Mouse (Mus musculus) kidney, postnatal 25 days (tissue): ENCODE results near the gene Mgrn1.

Experiments used
- DNase-seq, 2 experiments: peaks; one replicate each; pipeline ENCODE4 v3.0.0; 2021; ENCODE audit warnings: mixed read lengths in 2 of 2

The Mgrn1 gene

DNA sequence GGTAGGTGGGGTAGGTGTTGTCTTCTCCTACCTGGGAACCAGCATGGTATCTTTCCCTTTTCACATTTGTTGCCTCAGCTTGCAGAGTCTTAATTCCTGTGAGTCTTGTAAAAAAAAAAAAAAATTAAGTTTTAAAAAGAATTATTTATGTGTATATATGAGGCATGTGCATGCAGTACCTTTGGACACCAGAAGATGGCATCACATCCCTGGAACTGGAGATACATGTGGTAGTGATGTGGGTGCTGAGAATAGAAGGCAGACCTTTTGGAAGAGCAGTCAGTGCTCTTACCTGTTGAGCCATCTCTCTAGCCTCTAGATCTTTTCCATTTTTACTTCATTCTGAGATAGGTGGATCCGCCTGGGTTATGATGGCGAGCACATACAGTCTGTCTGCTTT lies 23.7 kb downstream of the Mgrn1 start:
- DNase-seq = peak in 1 of 2 experiments; percentile 58

DNA sequence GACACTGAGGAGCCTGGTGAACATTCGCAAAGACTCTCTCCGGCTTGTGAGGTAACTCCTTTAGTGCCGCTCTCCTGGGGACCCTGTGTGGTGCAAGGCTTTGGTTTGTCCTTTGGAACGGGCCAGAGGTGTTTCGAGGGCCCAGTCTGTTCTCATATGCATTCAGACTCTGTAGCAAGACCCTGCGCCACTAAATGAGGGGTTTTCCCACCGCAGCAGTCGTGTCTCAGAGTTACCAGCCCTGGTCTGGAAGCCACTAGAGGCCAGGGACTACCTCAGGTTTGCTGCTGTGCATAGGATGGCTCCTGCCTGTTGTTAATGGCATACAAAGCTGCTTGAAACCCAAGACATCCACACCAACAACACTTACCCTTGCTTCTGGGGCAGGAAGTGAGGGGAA lies 24.7 kb downstream of the Mgrn1 start:
- no peak for DNase-seq

DNA sequence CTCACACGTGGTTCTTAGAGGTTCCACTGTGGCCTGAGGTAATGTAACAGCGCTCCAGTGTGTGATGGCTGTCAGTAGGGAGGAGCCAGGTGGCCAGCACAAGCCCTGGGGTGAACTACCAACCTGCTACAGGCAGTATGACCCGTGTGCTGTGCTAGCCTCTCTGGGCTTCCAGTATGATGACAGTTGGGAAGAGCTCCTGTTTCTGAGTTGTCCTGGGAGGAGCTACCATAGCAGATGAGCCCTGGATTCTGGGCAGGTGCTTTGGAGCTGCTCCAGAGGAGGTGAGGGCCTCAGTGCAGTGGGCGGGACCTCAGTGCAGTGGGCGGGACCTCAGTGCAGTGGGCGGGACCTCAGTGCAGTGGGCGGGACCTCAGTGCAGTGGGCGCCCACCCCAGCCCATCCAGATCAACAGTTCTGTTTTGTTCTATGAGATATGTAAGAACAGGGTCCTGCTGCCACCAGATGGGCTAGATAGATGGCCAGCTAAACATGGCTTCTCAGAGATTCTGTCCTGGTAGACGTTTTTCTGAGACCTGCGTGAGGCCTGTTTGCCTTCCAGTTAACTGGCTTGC lies 26.1 kb downstream of the Mgrn1 start:
- peak in 1 of 2 experiments; percentile 58 for DNase-seq

DNA sequence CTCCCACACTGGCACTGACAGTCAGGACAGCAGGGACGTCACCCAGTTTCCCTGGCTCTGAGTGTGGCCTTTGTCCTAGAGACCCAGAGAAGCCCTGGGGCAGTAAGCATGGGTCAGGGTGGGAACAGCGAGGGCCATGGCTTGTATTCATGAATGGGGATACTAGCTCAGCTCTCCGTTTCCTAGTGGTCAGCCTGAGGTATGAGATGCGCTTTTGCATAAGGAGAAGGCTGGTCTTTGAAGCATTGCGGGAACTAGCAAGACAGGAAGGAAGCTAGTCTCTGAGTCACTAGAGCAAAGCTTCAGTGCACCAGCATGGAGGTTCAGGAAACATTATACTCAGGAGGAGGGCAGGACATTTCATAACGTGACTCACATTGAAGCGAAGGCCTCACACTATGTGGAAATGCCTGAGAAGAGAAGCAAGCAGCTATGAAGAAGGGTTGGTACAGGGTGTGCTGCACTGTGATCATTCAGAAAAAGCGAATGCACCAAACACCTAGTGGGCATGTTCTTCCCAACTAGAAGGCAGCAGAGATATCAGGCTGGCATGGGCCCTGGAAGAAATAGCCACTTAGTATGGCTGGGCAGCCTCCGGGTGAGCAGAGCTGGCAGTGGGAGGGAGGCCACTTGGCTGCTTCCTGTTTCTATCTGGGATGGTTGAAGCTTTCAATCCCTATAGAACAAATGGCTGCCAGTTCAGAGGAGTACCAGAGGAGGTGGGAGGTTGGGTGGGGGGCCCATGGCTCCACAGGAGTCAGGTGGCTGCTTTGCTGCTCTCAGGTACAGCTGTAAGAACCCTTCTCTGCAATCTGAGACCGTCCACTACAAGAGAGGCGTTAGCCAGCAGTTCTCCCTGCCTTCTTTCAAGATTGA lies 27.1 kb downstream of the Mgrn1 start:
- no peak for DNase-seq

DNA sequence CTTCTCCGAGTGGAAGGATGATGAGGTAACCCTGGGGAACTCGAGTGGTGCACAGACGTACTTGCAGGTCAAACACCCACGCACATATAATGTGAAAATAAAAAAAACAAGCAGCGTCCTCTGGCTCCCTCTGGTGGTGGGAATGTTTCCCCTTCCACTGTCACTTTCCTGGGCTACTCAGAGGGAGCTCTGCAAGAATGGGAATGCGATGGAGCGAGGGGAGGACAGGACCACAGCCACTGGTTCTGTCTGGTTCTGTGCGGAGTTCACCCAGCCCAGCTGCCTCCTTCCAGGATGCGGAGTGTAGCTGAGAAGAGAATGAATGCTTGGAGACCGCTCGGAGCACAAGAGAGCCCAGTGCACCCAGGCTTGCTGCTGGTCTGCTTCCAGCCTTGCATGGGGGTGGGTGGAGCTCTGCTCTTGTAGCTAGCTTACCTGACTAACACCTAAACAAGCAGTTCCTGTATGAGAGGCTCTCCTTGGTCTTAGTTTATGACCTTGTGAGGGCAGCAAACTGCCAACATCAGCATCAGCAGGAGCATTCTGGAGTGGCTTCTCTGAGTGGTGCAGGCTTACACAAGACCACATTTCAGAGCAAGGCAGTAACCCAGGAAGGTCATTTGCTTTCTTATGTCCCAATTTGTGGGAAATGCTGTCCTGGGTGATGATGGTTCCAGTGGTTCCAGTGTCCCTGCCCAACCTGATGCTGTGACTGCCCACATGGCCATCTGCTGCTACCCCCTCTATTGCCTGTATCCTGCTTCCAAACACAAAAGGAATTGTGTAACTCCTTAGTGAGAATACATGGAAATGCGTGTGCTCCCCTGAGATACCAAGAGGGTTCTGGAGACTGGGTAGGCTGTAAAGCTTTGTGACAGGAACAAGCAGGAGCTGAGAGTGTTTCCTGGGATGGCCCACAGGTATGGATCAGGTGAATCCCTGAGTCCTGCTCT lies 28.0 kb downstream of the Mgrn1 start:
- DNase-seq = peak; percentile 85 to 95

DNA sequence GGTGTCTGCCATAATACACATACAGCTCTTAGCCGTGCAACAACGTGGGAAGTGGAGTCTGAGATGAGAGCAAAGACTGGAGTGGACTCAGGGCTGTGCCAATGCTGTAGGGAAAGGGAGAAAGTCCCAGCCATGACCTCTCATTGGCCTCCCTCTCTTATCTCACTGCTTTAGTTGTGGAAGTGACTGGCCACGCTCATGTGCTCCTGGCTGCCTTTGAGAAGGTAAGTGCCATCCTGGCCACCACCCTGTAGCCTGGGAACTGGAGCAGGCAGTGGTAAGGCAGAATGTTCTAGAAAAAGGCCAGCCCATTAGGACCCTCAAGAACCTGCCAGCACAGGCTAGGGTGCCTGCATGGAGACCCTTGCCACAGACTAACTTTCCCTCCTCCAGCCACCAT lies 29.9 kb downstream of the Mgrn1 start:
- no peak for DNase-seq

DNA sequence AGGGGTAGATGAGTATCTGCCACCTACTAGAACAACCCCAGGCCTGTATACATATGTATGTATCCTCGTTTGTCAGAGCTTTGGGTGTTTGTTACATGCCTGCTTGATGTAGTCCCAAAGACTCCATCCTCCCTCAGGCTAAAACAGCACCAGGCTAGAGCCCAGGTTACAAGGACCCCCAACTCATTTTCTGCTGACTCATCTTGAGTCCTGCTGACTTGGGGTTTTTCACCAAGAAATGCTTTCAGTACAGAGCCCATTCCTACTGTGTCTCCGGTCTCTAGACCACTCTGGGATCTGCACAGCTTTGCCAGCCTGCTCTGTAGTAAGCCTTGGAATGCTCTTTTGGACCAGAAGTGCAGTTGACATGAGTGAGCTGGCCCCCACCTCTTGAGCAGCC lies 30.6 kb downstream of the Mgrn1 start:
- DNase-seq = no peak

DNA sequence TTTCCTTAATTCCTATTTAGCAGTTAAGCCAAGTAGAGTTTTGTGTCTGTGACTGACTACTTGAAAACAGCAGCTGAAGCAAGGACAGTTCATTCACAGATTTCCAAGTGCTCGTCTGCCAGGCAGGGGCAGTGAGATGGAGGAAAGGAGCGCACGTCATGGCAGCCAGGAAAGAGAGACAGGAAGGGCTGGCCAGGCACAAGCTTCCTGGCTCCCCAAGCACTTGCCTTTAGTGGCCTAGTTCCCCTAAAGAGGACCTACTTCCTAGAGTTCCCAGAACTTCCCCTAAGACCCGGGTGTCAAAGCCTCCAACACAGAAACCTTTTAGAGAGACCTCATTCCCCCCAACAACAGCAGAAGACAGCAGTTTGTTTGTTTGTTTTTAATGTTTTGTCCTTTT lies 34.5 kb downstream of the Mgrn1 start:
- no peak for DNase-seq

DNA sequence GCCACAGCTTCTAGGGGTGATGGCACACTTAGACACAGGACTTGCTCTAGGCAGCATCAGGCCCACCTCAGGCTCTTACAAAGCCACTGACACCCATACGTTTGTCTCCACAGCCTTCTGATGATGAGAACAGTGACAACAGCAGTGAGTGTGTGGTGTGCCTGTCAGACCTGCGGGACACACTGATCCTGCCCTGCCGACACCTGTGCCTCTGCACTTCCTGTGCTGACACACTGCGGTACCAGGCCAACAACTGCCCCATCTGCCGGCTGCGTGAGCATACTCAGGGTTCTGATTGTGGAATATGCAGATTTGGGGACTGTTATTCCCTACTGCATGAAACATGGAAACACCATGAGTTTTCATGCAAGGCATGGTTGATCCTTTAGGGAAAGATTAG lies 36.4 kb downstream of the Mgrn1 start:
- no peak for DNase-seq

DNA sequence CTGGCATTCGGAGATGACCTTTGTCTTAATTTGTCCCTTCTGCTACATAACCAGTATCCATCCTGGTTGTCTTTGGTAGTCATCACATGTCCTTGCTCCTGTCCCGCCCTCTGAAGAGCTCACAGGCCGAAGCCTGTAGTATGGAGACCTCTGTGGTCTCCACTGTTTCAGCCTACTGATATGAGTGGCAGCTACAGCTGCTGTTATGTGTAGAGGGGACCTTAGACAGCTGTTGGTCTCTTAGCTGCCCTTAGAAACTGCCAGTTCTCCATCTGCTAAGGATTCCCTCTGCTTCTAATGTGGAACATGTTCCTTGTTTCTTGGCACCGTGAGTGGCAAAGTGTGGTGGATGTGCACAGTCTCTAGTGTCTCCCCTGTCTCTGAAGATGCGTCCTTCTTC lies 37.9 kb downstream of the Mgrn1 start:
- no peak for DNase-seq

DNA sequence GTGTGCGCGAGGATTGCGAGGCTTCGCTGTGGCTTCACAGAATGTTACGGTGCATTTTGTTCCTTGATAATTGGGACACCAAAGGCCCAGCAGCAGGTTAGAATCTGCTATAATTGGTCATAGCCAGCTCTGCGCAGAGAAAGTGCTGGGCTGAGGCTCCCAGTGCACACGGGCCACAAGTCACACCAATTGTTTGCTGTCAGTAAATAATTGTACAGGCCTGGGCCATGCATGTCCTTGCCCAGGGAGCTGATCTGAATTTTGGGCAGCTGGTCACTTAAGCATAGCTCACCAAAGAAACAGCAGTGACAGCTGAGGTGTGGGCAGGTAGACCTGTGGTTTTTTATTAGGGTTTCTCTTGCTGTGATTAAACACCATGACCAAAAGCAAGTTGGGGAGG lies 41.9 kb downstream of the Mgrn1 start:
- no peak for DNase-seq

DNA sequence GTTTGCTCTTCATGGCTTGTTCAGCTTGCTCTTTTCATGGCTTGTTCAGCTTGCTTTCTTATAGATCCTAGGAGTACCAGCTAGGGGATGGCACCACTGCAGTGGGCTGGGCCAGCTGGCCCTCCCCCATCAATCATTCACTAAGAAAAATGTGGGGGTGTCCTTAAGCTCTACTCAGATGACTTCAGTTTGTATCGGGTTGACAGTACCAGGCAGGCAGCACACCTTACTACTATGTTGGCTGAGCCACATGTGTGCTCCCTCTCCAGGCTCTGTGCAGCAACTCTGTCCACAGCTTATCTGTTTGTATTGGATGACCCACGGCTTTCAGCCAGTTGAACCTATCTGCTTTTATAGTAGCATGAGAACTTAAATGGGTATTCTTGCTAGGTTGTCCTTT lies 42.4 kb downstream of the Mgrn1 start:
- DNase-seq = no peak

DNA sequence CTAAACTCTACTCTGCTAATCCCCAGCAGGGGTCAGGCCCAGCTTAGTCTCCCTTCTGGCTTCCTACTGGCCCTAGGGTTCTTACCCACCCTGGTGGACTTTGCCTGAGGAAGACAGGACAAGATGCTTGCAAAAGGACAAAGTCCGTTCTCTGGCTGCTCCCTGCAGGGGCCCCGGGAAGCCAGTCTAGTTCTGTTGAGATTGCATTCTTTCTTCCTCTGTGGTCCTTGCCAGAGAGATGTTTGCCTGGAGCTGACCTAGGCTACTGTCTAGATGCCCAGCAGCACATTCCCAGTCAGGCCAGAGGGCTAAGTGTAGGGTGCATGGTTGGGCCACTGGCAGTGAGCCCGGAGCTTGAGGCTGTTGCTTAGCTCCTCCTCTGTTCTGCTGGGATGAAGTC lies 46.4 kb downstream of the Mgrn1 start:
- DNase-seq = peak; percentile 89 to 93

DNA sequence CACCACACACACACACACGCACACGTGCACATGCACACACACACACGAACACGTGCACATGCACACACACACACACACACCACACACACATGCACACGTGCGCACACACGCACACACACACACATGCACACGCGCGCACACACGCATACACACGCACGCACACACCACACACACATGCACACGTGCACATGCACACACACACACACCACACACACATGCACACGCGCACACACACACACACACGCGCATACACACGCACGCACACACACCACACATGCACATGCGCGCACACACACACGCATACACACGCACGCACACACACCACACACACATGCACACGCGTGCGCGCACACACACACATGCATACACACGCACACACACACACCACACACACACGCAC lies 49.4 kb downstream of the Mgrn1 start:
- DNase-seq = no peak

DNA sequence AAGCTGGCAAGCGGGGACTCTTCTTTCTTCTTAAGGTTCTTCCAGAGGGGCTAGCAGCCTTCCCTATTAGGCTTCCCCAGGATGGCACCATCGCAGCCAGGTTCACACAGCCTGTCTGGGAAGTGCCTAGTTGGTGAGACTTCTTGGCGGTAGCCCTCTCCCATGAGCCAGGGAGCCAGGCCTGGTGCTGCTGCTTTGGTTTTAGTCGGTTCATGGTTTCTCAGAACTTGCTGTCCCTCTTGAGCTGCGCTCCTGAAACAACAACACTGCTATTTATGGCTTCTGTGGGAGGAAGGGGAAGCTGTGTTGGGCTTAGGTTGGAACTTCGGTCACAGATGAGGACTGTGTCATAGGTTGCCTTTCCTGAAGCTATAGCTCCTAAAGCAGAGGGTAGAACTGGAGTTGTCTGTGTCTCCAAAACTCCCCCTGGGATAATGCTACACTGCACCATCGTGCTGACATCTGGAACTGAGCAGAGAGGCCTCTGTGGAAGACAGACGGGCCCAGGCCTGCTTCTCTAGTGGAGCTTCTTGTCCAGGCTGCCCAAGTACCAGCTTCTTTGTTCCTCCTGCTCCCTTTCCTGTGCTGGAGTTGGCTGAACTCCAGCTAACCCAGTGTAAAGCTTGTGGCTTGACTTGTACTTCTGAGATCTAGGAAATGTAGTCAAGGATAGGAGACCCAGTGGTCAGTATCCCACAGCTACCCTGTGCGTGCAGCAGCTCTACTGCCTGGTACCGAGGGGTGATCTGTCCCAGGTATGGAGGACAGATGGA lies 50.1 kb downstream of the Mgrn1 start:
- no peak for DNase-seq

DNA sequence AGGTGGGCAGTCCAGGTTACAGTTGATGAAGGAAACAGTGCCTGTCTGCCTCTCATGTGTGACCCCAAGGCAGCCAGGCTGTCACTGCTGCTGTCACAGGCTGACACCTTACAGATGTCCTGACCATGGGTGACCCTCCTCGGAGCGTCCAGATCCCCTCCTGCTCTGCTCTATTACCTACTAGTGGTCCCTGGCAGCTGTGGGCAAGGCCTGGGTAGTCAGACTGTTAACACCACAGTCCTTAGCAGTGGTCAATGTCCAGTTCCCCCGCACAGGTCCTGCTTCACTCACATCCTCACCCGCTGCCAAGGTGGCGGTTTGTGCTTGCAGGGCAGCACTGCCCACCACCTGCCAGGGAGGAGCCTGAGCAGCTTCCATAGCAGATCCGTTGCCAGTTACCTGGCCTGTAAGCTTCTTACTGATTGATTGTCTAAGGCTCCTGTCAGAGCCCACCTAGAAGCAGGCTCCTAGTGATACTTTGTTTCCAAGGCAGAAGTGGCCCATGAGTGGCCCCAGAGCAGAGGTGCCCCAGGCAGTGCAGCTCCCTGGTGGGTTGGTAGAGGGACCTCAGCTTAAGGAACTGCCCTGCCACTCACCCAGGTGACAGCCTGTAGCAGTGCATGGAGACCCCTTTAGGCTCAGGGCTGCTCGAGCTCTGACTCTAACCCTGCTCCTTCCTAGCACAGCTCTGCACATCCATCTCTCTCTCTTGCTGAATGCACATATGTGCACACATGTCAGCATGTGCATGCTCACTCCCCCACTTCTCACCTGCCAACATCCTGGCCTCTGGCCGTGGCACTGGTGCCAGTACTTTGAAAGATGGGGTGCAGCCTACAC lies 51.5 kb downstream of the Mgrn1 start:
- DNase-seq = peak; percentile 47 to 78

DNA sequence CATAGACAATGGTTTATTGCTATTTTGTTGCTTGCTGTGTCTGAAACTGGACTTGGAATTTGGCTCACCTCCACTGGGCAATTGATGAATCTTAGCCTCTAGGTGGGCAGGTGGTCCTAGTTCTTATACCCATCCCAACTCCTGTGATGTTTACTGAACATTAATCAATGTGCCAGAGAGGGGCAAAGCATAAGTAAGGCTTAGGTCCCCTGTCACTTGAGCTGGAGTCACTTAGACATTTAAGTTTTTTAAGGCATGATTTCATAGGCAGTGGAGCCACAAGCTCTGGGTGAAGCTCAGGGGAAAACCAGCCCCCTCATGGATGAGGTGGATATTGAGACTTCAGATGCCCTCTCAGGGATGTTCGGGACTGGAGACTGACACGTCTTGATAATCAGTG lies 52.4 kb downstream of the Mgrn1 start, which contains the start of gene Nudt16l1:
Gene Nudt16l1 (plus strand): TSS at position 301 of the 400 bp plus-strand sequence.
- DNase-seq = no peak

DNA sequence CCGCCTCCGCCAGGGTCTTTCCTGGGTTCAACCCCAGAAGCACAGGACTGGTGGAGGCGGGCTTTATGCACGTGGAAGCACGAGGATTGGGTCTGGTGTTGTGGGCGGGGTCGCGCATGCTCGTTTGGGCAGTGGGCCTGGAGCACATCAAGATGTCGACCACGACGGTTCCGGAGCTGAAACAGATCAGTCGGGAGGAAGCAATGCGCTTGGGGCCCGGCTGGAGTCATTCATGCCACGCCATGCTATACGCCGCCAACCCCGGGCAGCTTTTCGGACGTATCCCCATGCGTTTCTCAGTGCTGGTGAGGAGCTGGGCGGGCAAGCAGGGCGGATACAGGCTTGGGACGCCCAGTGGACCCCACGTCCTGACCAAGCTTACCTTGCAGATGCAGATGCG lies 52.9 kb downstream of the Mgrn1 start:
- DNase-seq = peak; percentile 98

DNA sequence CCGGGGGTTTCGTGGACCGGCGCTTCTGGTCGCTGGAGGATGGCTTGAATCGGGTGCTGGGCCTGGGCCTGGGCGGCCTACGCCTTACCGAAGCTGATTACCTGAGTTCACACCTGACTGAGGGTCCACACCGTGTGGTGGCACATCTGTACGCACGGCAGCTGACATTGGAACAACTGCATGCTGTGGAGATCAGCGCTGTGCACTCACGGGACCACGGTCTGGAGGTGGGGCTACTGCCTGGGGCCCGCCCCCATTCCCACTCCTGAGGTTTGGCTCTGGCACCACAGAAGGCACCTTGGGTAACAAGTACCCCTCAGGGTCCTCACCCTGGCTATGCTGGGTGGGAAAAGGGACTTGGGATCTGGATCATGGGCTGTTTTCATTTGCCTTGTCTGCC lies 53.4 kb downstream of the Mgrn1 start:
- DNase-seq = peak; percentile 59 to 83

DNA sequence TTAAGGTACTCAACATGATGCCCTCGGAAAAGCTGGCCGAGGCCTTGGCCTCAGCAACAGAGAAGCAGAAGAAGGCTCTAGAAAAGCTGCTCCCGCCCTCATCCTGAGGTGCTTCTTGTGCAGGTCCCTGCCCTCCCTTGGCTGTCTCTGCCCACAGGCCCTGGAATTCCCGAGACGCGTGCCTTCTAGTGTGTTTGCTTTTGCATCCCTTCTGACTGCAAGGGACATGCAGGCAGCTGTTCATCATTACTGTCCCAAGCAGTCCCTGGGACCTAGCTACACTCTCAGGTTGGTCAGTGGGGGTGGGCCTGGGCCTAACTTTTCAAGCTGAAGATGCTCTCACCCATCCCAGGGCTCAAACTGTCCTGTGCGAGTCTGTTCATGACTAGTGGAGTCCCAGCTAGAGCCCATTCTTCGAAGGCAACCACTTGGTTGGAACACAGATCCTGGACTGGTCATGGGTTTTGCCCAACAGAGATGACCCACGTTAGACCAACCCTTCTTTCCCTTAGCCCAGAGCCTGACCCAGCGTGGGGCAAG lies 54.3 kb downstream of the Mgrn1 start:
- DNase-seq = no peak

DNA sequence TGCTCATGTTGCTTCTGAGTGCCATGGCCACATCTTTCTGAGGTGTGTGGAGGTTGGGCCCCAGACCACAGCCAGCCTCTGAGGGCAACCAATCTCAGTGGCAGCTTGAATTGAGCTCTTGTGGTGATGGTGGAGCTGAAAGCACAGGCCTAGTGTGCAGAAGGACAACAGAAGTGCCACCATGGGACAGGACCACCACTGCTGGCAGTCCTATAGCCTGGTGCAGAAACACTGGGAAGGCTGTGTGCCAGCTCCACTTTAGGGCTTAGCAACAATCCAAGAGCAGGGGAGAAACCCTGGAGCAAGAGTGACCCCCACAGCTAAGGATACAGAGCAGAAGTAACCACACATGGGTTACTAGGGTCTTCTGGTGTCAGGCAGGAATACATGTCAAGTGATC lies 55.0 kb downstream of the Mgrn1 start:
- DNase-seq = no peak
